Mouse (Mus musculus): ENCODE data around the gene Iqcf3.

The Iqcf3 gene

DNA sequence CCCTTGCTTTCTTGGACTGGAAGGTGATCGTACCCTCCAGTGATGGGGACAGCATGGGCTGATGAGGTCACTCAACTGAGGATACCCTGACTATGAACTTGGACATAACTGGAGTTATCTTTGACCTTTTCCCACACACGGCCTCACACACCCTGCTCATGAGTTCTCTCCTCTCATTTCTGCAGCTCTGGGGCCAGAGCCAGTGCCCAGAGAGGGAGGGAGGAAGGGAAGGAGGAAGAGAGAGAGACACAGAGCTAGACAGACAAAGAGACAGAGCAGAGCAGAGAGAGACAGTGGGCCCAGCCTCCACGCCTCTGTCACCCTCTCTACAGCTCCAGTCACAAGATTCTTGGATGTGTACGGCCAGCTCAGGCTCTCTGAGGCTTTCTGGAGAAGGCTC, 89.1 kb downstream of the Iqcf3 start:
- no peak for DNase-seq (ENCODE audit: low read depth, low spot score)

DNA sequence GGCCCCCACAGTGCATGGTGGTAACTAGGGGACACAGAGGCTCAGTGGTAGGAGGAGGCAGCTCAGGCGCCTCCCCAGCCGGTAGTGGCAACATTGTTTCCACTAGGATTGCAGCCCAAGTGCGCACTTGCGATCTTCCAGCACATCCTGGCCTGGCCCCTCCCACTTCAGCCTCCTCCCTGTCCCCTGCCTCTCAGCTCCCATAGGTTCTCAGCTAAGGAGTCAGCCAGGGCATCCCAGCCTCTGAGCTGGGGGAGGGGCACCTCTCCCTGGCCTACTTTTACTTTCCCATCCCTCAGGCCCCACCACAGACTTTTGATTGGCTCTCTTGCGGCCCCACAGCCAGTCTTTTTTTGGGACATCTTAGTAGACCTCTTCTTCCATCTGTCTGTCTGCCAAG, 89.5 kb downstream of the Iqcf3 start:
- no peak for DNase-seq (ENCODE audit: low read depth, low spot score)

DNA sequence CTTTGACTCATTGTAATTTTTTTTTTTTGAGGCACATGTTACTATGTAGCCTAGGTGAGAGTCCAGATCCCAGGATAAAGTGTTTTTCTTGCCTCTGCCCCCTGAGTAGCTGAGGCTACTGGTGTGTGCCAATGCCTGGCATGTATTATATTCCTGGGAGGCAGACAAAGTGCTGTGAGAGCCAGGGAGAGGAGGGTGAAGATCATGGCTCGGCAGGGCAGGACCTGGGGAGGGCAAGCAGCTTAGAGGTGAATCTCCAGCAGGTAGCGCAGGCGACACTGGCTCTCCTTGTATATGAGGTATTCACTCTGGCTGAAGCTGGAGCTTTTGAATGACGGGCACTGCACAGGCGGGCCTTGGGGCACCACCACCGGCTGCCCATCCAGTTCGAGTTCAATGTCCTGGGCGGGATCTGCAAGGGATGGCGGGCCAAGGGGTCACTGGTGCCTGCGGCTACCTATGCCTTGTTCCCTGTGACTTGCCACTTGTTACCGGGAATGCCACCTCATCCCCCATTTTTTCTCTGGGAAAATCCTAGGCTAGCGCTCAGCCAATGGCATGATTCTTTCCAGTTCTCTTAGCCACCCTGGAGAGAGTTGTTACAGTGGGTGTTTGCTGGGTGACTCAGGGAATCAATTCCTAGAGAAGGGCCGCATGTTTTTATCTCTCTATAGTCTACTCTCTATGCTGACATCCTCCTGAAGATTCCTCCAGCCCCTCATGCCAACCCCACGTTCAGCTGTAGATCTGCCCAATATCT, 90.3 kb downstream of the Iqcf3 start:
- DNase-seq (ENCODE audit: low read depth, low spot score): no peak

DNA sequence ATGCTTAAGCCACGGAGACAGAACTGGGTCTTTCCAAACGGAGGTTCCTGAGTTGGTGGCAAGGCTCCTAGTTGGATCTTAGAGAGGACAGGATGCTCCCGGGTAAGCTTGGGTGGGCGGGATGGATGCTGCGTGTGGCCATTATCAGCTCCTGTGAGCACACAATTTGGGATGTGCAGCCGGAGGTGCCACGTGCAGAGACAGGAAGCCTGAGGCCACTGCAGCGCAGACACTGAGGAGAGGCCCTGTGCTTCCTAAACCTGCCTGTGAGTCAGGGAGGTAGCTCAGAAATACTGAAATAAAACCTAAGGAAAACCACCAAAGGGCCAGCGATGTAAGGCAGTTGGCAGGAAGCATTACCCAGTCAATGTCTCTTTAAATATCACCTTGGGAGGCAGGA, 91.7 kb downstream of the Iqcf3 start:
- no peak for DNase-seq (ENCODE audit: low read depth, low spot score)

DNA sequence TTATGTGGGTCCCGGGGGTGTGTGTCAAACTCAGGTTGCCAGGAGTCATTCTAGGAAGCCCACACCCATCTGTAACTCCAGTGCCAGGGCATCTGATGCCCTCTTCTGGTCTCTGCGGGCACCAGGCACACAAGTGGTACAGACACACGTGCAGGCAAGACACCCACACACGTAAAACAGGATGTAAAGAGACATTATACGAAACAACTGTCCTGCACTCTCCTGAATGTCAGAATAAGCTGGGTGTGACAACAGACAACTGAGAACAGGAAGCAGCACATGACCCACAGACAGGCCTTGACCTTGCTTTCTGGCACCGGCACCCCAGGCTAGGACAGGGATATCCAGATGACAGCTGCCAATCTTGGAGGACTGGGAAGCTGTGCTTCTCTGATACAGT, 92.1 kb downstream of the Iqcf3 start:
- no peak for DNase-seq (ENCODE audit: low read depth, low spot score)

DNA sequence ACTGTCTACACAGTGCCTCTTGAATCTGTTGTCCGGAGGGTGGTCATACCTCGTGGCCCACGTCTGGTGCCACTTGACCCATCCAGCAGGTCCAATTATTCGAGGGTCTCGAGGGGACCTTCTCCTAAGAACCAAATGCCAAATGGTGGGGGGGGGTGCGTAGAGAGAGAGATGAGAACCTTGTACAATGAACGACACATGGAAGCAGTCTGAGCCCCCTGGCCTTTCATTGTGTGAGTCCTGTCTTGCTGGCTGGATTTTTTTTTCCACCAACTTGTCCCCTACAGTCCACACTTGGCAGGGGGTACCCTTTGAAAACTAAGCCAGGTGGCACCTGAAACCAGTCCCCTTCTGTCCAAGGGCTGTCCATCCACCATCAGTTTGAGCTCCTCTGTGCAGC, 93.7 kb downstream of the Iqcf3 start:
- DNase-seq (ENCODE audit: low read depth, low spot score): no peak

DNA sequence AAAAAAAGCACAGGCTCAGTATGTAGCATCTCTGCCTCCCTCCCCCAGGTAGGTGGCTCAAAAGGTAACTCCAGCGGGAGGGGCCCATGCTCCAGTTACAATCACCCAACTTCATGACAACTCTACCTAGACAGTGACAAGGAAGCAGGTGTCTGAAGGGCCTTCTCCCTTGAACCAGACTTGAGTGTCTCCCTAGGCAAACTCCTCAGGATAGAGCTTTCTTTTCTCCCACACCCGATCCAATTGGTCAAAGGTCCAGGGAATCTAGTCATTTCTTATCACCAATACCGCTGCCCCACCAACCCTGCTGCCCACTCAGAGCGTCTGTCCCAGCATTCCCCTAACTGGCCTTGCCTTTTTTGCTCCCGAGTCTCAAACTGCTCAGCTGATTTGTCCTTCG, 94.7 kb downstream of the Iqcf3 start:
- no peak for DNase-seq (ENCODE audit: low read depth, low spot score)

DNA sequence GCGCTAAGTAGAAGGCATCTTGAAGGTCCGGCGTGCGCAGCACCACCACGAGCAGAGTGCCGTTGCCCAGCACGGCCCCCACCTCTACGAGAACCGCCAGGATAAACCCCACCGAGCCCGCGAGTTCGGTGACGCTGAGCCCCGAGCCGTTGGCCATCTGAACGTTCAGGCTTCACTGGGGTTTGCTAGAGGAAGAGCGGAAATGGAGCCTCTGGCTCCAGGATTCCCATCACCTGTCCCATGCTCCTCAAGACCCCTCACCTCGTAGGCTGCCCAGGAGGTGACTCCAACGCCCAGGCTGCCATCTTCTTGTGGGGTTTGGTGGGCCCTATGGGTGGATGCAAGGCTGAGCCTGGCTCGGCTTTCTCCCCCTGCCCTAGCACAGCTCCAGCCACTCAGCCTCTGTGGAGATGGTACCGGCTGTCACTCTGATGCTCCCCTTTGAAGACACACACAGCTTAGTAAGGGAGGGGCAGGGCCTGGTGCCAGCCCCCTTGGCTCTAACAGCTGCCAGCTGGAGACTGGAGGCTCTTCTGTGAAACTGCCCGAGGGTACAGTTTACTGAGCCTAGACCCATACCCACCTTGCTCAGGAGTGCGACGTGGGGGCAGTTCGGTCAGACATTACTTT, 95.7 kb downstream of the Iqcf3 start, which contains the start of gene Gpr62:
Gpr62 (minus strand) TSS at position 368 of the 630 bp plus-strand sequence.
- no peak for DNase-seq (ENCODE audit: low read depth, low spot score)

DNA sequence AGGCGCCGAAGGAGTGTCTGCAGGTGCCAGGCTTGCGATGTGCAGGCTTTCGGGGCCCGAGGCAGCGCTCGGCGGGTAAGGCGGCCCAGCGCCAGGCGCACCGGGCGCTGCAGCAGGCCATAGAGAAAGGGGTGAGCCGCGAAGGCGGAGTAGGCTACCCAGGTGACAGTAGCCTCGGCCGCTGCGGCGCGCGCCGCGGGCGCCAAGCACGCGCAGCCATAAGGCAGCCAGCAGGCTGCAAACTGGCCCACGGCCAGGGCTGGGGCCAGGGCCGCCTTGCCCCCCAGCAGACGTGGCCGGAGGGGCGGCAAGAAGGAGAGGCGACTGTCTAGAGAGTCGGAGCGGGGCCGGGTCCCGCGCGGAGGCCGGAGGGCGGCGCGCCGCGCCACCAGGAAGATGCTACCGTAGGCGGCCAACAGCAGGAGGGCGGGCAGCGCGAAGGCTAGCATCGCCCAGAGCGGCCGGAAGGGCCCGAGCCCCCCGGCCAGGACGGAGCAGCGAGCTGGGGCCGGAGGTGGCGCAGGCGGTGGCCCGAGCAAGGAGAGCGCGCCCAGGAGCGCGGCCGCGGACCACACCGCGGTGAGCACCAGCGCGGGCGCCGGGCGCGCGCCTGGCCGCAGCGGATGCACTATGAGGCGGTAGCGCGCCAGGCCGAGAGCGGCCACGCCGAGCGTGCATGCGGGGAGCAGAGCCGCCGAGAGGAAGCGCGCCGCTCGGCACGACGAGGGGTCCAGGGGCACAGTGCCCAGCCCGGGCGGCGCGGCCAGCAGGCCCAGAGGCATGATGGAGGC, 96.5 kb downstream of the Iqcf3 start:
- DNase-seq (ENCODE audit: low read depth, low spot score): no peak

DNA sequence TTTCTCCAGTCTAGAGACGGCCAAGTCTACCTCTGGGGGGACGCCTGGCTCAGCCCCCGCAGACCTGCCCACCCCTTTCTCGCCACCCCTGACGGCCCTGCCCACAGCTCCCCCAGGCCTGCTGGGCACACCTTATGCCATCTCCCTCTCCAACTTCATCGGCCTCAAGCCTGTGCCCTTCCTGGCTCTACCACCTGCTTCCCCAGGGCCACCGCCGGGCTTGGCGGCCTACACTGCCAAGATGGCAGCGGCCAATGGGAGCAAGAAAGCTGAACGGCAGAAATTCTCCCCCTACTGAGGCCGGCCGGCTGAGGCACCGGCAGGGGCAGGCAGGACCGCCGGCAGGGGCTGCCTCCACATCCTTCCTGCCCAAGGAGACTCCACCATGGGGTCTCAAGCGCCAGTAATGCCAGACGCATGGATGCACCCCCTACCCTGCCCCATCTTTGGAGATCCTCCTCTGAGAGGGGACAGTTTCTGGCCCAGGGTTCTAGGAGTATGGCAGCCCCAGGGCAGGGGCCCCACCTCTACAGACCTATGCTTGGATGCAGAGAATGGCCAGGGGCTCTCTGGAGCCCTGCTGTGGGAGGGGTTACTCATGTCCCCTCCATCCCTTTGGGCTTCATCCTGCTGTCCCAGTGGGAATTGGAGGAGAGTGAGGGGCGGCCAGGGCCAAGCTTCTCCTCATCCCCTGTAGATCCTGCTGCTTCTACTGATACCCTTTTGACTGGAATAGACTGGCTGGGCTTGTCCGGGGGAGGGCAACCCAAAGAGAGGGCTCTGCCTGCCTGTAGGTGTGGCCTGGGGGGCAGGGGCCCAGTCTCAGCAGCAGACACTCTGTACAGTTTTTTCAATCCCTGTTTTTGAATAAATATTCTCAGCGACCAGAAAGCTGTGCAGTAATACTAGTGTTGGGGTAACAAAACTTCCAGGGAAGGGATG, 98.0 kb downstream of the Iqcf3 start:
- no peak for DNase-seq (ENCODE audit: low read depth, low spot score)

DNA sequence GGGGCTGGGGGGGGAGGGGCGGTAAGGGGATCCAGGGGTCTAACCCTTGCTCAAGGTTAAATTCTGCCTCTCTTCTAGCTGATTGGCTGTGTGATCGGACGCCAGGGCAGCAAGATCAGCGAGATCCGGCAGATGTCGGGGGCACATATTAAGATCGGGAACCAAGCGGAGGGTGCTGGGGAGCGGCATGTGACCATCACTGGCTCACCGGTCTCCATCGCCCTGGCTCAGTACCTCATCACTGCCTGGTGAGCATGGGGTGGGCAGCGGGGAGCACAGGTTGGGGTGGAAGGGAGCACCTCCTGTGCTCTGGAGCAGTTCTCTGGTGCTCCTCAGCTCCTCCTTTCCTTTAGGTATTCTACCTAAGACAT, 99.0 kb downstream of the Iqcf3 start:
- DNase-seq (ENCODE audit: low read depth, low spot score): no peak

DNA sequence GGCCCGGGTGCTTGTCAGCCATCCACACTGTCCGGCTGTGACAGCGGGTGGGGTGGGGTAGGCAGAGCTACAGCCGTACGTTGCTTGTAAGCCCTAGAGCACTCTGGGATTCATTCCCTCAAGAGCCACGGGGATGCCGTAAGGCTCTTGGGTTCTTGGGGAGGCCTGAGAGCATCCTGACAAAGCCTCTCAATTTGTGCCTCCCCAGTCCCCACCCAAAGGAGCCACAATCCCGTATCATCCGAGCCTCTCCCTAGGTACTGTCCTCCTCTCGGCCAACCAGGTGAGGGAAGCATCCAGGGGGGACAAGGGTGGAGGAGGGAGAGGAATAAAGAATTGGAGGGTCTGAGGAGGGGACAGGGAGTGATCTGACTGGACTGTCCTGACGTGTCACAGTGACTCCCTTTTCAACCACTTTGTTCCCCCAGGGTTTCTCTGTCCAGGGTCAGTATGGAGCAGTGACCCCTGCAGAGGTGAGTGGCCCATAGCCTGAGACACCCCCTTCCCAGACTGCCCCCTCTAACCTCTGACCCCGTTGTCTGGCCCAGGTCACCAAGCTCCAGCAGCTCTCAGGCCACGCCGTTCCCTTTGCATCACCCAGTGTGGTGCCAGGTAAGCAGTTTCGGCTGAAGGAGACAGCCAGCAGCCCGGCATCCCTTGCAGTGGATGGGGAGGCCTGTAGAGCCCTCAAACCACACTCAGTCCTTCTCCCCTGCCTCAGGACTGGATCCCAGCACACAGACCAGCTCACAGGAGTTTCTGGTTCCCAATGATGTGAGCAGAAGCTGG, 99.6 kb downstream of the Iqcf3 start:
- DNase-seq (ENCODE audit: low read depth, low spot score): no peak

DNA sequence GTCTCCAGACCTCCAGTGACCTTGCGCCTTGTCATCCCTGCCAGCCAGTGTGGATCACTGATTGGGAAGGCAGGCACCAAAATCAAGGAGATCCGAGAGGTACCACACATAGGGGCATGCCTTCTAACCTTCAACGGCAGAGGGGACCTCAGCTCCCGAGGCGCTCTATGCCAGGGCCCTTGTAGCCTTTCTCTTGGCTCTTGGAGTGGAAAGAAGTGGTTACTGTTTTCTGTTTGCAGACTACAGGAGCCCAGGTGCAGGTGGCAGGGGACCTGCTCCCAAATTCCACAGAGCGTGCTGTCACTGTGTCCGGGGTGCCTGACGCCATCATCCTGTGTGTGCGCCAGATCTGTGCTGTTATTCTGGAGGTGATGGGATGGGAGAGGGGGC, 100.4 kb downstream of the Iqcf3 start:
- no peak for DNase-seq (ENCODE audit: low read depth, low spot score)

DNA sequence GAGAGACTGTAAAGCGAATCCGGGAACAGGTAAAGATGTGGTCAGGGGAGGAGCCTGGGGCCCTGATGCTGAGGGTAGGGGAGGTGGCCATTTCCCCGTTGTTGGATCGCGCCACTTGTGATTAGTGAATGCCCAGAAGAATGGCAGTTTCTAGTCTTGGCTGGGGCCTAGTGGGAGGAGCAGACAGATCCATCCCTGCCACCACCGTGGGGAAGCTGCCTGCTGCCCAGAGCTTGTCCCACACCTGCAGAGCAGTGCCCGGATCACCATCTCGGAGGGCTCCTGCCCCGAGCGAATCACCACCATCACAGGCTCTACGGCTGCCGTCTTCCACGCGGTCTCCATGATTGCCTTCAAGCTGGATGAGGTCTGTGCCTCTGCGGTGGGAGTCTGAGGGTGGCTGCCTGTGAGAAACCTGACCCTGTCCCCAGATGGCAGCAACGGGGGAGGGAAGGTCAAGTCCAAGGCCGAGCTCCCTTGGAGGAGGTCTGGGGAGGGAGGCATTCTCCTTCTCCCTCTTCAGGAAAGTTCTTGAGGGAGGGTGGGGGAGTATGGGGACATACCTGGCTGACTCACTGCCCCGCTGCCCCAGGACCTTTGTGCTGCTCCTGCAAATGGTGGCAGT, 100.9 kb downstream of the Iqcf3 start:
- DNase-seq (ENCODE audit: low read depth, low spot score): no peak

DNA sequence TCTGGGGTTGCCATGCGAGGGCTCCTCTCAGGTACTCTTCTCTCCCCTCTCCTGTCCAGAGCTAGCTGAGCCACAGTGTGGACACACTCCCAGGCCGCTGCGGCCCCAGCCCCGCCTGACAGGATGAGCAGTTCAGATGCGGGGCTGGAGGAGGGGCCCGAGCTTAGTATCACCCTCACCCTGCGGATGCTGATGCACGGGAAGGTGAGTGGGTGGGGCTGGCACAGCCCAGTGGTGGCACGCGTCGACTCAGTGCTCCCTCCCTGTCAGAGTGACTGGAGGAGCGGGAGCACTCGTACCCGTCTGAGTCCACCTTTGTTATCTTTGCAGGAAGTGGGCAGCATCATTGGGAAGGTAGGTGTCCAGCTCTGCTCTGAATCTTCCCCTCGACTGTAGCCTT, 101.5 kb downstream of the Iqcf3 start:
- DNase-seq (ENCODE audit: low read depth, low spot score): no peak

DNA sequence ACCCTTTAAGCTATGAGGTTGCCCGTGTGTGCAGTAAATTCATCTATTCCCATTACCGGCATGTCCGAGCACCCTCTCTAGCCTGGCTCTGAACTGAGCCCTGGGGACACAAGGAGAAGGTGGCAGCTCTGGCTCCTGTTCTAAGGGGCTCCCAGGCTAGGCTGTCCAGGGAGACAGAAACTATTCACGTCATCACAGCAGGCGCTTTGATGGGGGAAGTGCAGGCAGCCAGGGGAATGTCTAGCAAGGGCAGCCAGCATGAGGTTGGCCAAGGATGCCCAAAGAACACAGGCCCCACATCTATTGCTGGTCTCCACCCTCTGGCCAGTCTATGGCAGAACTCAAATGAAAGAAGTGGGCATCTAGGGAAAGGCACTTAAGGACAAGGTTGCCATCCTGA, 103.5 kb downstream of the Iqcf3 start:
- DNase-seq (ENCODE audit: low read depth, low spot score): no peak

DNA sequence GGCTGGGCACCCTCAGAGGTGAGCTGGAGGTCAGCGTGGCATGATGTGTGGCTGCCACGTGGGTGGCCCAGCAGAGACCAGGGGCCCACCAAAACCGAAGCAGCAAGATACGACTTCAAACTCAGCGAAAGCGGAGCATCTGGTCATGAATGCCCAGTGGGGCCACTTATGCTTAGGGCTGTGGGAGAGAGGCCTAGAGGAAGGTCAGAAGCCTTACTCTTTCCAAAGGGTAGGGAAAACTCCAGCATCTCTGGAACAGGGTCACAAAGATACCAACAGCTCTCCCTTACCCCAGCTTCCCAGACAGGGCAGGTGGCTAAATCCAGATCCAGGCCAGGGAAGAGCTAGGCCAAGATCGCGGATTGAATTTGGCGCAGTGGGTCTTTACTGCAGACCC, 104.3 kb downstream of the Iqcf3 start:
- no peak for DNase-seq (ENCODE audit: low read depth, low spot score)

DNA sequence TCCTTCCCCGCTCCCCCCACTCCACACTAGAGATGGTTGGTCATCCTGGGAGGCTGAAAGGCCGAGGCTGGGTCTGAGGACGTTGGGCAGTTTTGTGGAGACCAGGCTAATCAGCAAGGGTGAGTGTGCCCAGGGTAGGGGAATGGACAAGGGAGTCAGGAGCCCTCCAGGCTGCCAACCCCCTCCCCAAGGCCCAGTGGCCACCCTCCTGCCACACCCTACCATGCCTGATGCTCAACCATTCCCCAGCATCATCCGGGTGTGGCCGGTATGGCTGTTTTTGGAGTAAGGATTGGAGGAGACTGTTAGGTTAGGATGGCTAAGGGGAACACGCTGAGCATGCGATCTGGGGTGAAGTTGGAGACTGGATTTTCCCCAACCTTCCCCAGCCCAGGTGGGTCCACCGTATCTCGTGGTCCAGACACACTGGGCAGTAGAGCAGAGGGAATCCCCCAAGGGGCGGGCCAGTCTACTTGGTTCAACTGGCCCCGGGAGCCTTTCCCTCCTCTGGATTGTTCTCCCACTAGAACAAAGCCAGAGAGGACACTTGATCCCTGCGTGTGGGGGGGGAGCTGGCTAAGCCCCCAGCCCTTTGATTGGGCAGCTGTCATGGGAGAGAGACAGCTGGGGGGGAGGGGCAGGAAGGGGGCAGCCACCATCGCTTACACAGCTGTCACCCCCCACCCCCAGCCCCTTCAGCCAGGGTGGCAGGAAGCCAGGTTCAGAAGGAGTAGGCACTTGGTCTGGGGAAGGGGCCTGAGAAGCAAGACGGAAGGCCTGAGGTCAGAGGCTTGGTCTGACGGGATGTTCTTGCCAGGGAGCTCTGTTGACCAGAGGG, 104.9 kb downstream of the Iqcf3 start:
- no peak for DNase-seq (ENCODE audit: low read depth, low spot score)

DNA sequence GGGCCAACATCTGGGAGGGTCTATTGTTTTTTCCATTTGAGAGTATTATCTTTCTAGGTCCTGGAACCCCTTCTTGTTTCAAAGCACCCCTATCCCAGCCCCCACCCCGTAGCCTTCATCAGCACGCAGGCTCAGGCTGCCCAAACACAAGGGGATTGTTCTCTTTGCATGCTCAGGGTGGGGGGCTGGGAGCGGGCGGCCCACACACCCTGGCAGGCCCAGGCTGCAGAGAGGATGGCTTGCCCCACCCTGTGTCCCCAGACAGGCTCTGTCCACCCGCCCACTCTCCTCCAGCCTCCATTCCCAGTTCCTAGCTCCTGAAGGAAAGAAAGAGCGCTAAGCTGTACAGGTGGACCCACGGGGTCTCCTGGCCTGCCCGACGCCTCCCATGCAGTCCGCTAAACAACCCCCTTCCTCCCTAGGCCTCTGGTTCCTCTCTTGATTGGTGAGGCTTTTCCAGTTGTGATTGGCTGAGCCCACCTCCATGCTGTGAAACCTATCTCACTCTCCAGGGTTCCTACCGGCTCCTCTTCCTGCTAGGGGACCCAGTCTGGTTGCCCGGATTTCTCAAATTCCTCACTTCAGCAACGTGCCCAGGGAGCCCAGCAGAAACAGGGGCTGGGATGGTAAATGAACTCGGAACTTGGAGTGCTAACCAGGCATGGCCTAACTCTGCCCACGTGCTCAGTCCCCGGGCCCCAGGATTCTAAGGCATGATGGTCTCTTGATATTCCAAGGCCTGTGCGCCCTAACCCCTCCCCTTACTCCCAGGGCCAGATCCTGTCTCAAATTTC, 106.3 kb downstream of the Iqcf3 start:
- DNase-seq (ENCODE audit: low read depth, low spot score): no peak
